8 mouse cellular contexts compared by ENCODE assay signal in genomic region chr7:19179173-19179572, GRCm38 (mm10). TPM values are rescaled to one million over a fixed set of nuclear protein-coding genes. Genes with fewer than 3 reads are reported as not detected.
A peak's percentile ranks its signal among the peaks of the same experiment; 100 is the strongest.
DNase-seq lines count a peak whose midpoint lies in the region; ATAC-seq and TF ChIP-seq lines count a peak whose summit lies in the region.

No protein-coding gene starts in this region.

- DNase-seq in CD4-positive helper T cell, adult 2 months (ENCODE audit: low read depth, low spot score), result peak; percentile 86
- peak; percentile 81 for DNase-seq in adrenal gland, postnatal 10 days
- DNase-seq in heart, postnatal 10 days, result peak; percentile 72
- peak; percentile 77 for DNase-seq in kidney, postnatal 14 days
- peak; percentile 58 for DNase-seq in lung, adult 2 months
- DNase-seq in thymus, postnatal 0 days (ENCODE audit: low spot score), result peak; percentile 58

- no peak for ATAC-seq in neural tube, embryonic 13.5 days (ENCODE audit: low read depth)

- TF ChIP-seq POLR2A in embryonic fibroblast, embryonic 13.5 days (IDR thresholded peaks at IDR 0.05; ENCODE audit: low read depth, low read length), result no peak
- no peak for TF ChIP-seq POLR2A in lung, adult 2 months (IDR thresholded peaks at IDR 0.05; ENCODE audit: borderline replicate concordance, extremely low read depth, low read depth, low read length)

- no peak overlapping the region for H3K4me3 ChIP-seq in embryonic fibroblast, embryonic 13.5 days (ENCODE audit: insufficient read depth, low read length)
- H3K4me3 ChIP-seq in lung, adult 2 months (replicated peaks; ENCODE audit: extremely low read depth, low read depth, low read length), result no peak overlapping the region
- peak overlapping the region; percentile 67 for H3K4me3 ChIP-seq in neural tube, embryonic 13.5 days

- intact Hi-C loops in heart, postnatal 10 days (cut with DNase I), result loop anchor here (2.0 to 5.0 kb wide), 4 partner anchors 18 to 163 kb away; partner anchors contain the start of genes Ercc1, Ppm1n and Rtn2

- no peaks in the 10 kb centered on the region for H3K9me3 ChIP-seq in neural tube, embryonic 13.5 days

- TF ChIP-seq CTCF in embryonic fibroblast, embryonic 13.5 days (IDR thresholded peaks at IDR 0.05; ENCODE audit: borderline replicate concordance, insufficient read depth, low read length), result peak; percentile 86
- peak; percentile 44 for TF ChIP-seq CTCF in lung, adult 2 months (IDR thresholded peaks at IDR 0.05; ENCODE audit: insufficient read depth, low read length)

- no peak overlapping the region for H3K27ac ChIP-seq in embryonic fibroblast, embryonic 13.5 days (ENCODE audit: insufficient read depth, low read length)
- H3K27ac ChIP-seq in neural tube, embryonic 13.5 days (replicated peaks), result no peak overlapping the region

- peaks cover 2% of the 10 kb centered on the region; the same call in 1 of the 2 replicates for H3K4me1 ChIP-seq in embryonic fibroblast, embryonic 13.5 days (ENCODE audit: control insufficient read depth, insufficient read depth, low read length)
- H3K4me1 ChIP-seq in lung, adult 2 months (ENCODE audit: control insufficient read depth, insufficient read depth, low read length), result peaks cover 9% of the 10 kb centered on the region
- peaks cover 46% of the 10 kb centered on the region for H3K4me1 ChIP-seq in neural tube, embryonic 13.5 days (replicated peaks)

- H3K27me3 ChIP-seq in neural tube, embryonic 13.5 days, result peaks cover 46% of the 10 kb centered on the region

- H3K9ac ChIP-seq in neural tube, embryonic 13.5 days, result peak overlapping the region; percentile 53

- H3K36me3 ChIP-seq in neural tube, embryonic 13.5 days, result peaks cover 23% of the 10 kb centered on the region

- H3K4me2 ChIP-seq in neural tube, embryonic 13.5 days, result peak overlapping the region; percentile 68

- under 1% methylated on average over 32 of the region's 32 CpGs for WGBS in lung, adult 2 months
- under 1% methylated on average over 31 of the region's 32 CpGs for WGBS in neural tube, embryonic 13.5 days

RNA-seq across cellular contexts. Expression of gene Eml2, which starts 3.0 kb away (rescaled TPM):
- total RNA-seq in adrenal gland, postnatal 10 days (2021), result 10 to 100 TPM; 37.7 to 41.0 TPM
- polyA plus RNA-seq in embryonic fibroblast, embryonic 13.5 days (2011; ENCODE audit: insufficient read length, low read depth, missing spikeins), result 17.3 and 23.2 TPM in 2 replicates
- 10 to 100 TPM; 47.8 to 56.5 TPM for total RNA-seq in heart, postnatal 10 days (2021)
- polyA plus RNA-seq in lung, adult 2 months (2012; rRNA removed), result 73.7 and 81.5 TPM in 2 replicates
- polyA plus RNA-seq in neural tube, embryonic 13.5 days (2015; fragmentation: Nextera tagmentation; extraction: Ambion mirVana), result 6.8 and 8.1 TPM in 2 replicates
- polyA plus RNA-seq in thymus, postnatal 0 days (2015; fragmentation: Nextera tagmentation; extraction: Ambion mirVana), result 5.7 and 6.1 TPM in 2 replicates

RNA-seq across cellular contexts. Expression of gene Gipr, which starts 13.2 kb away (rescaled TPM):
- total RNA-seq in adrenal gland, postnatal 10 days (2021), result under 1 TPM; 0.75 to 0.94 TPM
- not detected in 2 replicates for polyA plus RNA-seq in embryonic fibroblast, embryonic 13.5 days (2011; ENCODE audit: insufficient read length, low read depth, missing spikeins)
- total RNA-seq in heart, postnatal 10 days (2021), result under 1 TPM; 0.50 to 0.69 TPM
- 0.19 and 0.24 TPM in 2 replicates for polyA plus RNA-seq in lung, adult 2 months (2012; rRNA removed)
- polyA plus RNA-seq in neural tube, embryonic 13.5 days (2015; fragmentation: Nextera tagmentation; extraction: Ambion mirVana), result 1.3 and 1.4 TPM in 2 replicates
- 0.10 and 0.25 TPM in 2 replicates for polyA plus RNA-seq in thymus, postnatal 0 days (2015; fragmentation: Nextera tagmentation; extraction: Ambion mirVana)

RNA-seq across cellular contexts. Expression of gene Snrpd2, which starts 29.7 kb away (rescaled TPM):
- 10 to 100 TPM; 90.1 to 91.2 TPM for total RNA-seq in adrenal gland, postnatal 10 days (2021)
- polyA plus RNA-seq in embryonic fibroblast, embryonic 13.5 days (2011; ENCODE audit: insufficient read length, low read depth, missing spikeins), result 70.0 and 71.3 TPM in 2 replicates
- 10 to 100 TPM; 77.1 to 81.0 TPM for total RNA-seq in heart, postnatal 10 days (2021)
- 16.2 and 20.1 TPM in 2 replicates for polyA plus RNA-seq in lung, adult 2 months (2012; rRNA removed)
- 108 and 118 TPM in 2 replicates for polyA plus RNA-seq in neural tube, embryonic 13.5 days (2015; fragmentation: Nextera tagmentation; extraction: Ambion mirVana)
- 154 and 164 TPM in 2 replicates for polyA plus RNA-seq in thymus, postnatal 0 days (2015; fragmentation: Nextera tagmentation; extraction: Ambion mirVana)

RNA-seq across cellular contexts. Expression of gene Qpctl, which starts 30.1 kb away (rescaled TPM):
- 10 to 100 TPM; 12.5 to 12.6 TPM for total RNA-seq in adrenal gland, postnatal 10 days (2021)
- polyA plus RNA-seq in embryonic fibroblast, embryonic 13.5 days (2011; ENCODE audit: insufficient read length, low read depth, missing spikeins), result 16.3 and 19.2 TPM in 2 replicates
- total RNA-seq in heart, postnatal 10 days (2021), result 1 to 10 TPM; 6.4 to 8.2 TPM
- 11.1 and 14.9 TPM in 2 replicates for polyA plus RNA-seq in lung, adult 2 months (2012; rRNA removed)
- 21.7 and 22.2 TPM in 2 replicates for polyA plus RNA-seq in neural tube, embryonic 13.5 days (2015; fragmentation: Nextera tagmentation; extraction: Ambion mirVana)
- polyA plus RNA-seq in thymus, postnatal 0 days (2015; fragmentation: Nextera tagmentation; extraction: Ambion mirVana), result 10.1 and 11.5 TPM in 2 replicates

RNA-seq across cellular contexts. Expression of gene Gpr4, which starts 33.2 kb away (rescaled TPM):
- total RNA-seq in adrenal gland, postnatal 10 days (2021), result 1 to 10 TPM; 7.4 to 9.2 TPM
- polyA plus RNA-seq in embryonic fibroblast, embryonic 13.5 days (2011; ENCODE audit: insufficient read length, low read depth, missing spikeins), result 0.17 and 0.18 TPM in 2 replicates
- total RNA-seq in heart, postnatal 10 days (2021), result 10 to 100 TPM; 11.4 to 11.8 TPM
- 21.6 and 29.5 TPM in 2 replicates for polyA plus RNA-seq in lung, adult 2 months (2012; rRNA removed)
- polyA plus RNA-seq in neural tube, embryonic 13.5 days (2015; fragmentation: Nextera tagmentation; extraction: Ambion mirVana), result 2.0 and 2.6 TPM in 2 replicates
- polyA plus RNA-seq in thymus, postnatal 0 days (2015; fragmentation: Nextera tagmentation; extraction: Ambion mirVana), result 0.69 and 0.80 TPM in 2 replicates
